Mouse (Mus musculus): ENCODE data around the gene Cyp39a1.

- TF ChIP-seq CTCF (IDR thresholded peaks at IDR 0.05; ENCODE audit: control insufficient read depth, insufficient read depth, insufficient read length) (no peak), CEBPB (IDR thresholded peaks at IDR 0.05; ENCODE audit: low read depth) (no peak), MYOG (IDR thresholded peaks at IDR 0.05; ENCODE audit: control insufficient read depth, extremely low read depth, insufficient read length) (no peak)
Measured at GRCm38 (mm10) chr17:43744425-43744824, 77.2 kb downstream of the Cyp39a1 start.

Data from C2C12 (cell line).